Mouse (Mus musculus): ENCODE data around the gene Tanc1.

DNA sequence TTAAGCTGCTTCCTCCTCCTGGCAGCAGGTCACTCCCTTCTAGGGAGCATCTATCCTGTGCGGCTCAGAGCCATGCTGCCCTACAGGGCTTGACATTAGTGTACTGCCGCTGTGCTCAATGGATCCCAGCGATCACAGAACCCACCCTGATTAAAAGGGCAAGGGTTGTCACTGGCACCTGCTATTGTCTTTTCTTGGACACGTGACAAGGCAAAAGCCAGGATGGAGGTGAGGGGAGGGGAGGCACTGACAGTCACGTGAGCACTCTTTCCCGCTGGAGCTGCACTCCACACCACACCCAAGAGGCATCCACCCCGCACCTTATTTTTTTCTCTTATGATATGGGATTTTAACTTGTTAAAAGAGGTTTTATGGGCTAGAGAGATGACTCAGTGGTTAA is 220.0 kb downstream of the Tanc1 start:
- TF ChIP-seq CTCF (IDR thresholded peaks at IDR 0.05): no peak
- no peak for TF ChIP-seq POLR2A (IDR thresholded peaks at IDR 0.05; ENCODE audit: insufficient read depth, low read depth, low read length)
